Mouse (Mus musculus) adrenal gland (tissue): ENCODE results near the gene C1qtnf12.

Source experiments
- intact Hi-C: fragments of 180-260 bp; cut with DNase I; formaldehyde crosslinking; loops from one replicate; pipeline ENCODE4 v1.15.1; 2025

C1qtnf12 gene

GRCm38 (mm10) chr4:155992906-155993547 is 30.9 kb downstream of the C1qtnf12 start:
- intact Hi-C loops: loop anchor here (5.0 kb wide), 1 partner anchor 36 kb away; no protein-coding TSS in a partner anchor

GRCm38 (mm10) chr4:155993606-155994005 is 31.5 kb downstream of the C1qtnf12 start:
- intact Hi-C loops: loop anchor here (5.0 kb wide), 1 partner anchor 36 kb away; no protein-coding TSS in a partner anchor

DNA sequence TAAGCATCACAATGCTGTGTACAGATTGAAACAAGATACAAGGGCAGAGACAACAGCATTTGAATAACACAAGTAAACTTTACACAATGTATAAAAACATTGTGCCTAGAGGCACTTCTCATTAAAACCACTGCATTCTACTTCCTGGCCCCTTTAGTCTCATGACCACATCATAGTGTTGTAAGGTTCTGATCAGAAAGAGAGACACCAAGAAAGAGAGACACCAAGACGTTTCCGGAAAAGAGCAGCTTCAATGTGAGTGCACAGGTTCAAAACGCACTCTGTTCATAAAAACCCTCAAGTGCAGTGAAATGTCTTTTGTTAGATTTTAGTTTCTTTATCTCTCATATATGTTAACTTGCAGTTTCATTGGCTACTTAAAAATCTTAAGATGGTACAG is 42.0 kb downstream of the C1qtnf12 start:
- intact Hi-C loops: no loop called here

GRCm38 (mm10) chr4:156008369-156008768 is 46.3 kb downstream of the C1qtnf12 start:
- intact Hi-C loops: no loop called here

GRCm38 (mm10) chr4:156013637-156014036 is 51.5 kb downstream of the C1qtnf12 start, which contains the start of gene Tnfrsf4:
Tnfrsf4 (plus strand) TSS chr4:156013843.
- intact Hi-C loops: no loop called here

GRCm38 (mm10) chr4:156014436-156014835 is 52.3 kb downstream of the C1qtnf12 start:
- intact Hi-C loops: no loop called here
